Mouse (Mus musculus) G1E (cell line): ENCODE results near the gene Vwce.

ENCODE experiments used
- CTCF ChIP-seq: IDR thresholded peaks from 2 replicates; pipeline ENCODE4 v1.5.1; 2012; ENCODE audit warnings: low read depth, low read length, inconsistent platforms, mixed read lengths
- TAL1 ChIP-seq: conservative IDR thresholded peaks from 2 replicates; pipeline ENCODE4 v1.6.1; 2012; ENCODE audit warnings: low read depth, low read length, inconsistent platforms, mixed read lengths

DNA sequence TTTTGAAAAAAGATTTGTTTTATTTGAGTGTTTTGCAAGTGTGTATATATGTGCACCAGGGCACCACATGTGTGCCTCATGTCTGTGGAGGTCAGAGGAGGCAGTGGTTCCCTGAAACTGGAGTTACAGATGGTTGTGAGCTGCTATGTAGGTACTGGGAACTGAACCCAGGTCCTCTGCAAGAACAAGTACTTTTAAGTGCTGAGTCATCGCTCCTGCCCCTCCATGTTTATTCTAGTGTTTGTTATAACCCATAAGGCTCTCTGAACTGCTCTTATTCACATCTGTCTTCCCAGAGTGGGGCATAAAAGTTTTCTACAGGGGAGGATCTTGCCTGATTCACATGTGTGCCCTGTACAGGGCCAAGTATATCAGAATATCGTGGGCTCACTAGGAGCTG, 34.4 kb upstream of the Vwce start:
- TF ChIP-seq CTCF, result no peak
- TF ChIP-seq TAL1, result no peak
